Mouse (Mus musculus) intestine, embryonic 16.5 days (tissue): ENCODE data around the gene Dcbld2. TPM values are rescaled to one million over a fixed set of nuclear protein-coding genes. Genes with fewer than 3 reads are reported as not detected.

Source experiments
- ATAC-seq: fragments of 200-750 bp; cut with Nextera tagmentation; 2 replicates; pipeline ENCODE4 v1.8.0; 2017; ENCODE audit warnings: moderate TSS enrichment, moderate library complexity
- H3K27ac ChIP-seq: fragments of 300-500 bp; sonication (generic); 2 replicates; pipeline ENCODE4 v1.5.1; 2014; ENCODE audit warnings: mild to moderate bottlenecking, low read length
- H3K27me3 ChIP-seq: fragments of 300-500 bp; sonication (generic); replicated peaks from 2 replicates; pipeline ENCODE4 v1.6.1; 2014; ENCODE audit warnings: low read length, control low read depth, mixed read lengths; ENCODE audit not compliant: control insufficient read depth, insufficient read depth
- H3K36me3 ChIP-seq: fragments of 300-500 bp; sonication (generic); 2 replicates; pipeline ENCODE4 v1.6.1; 2014; ENCODE audit warnings: low read length, control low read depth; ENCODE audit not compliant: control insufficient read depth, insufficient read depth
- H3K4me1 ChIP-seq: fragments of 300-500 bp; sonication (generic); 2 replicates; pipeline ENCODE4 v1.6.1; 2014; ENCODE audit warnings: low read length, control low read depth, mixed read lengths; ENCODE audit not compliant: control insufficient read depth, insufficient read depth
- H3K4me2 ChIP-seq: fragments of 300-500 bp; sonication (generic); 2 replicates; pipeline ENCODE4 v1.6.1; 2014; ENCODE audit warnings: low read depth, low read length, control low read depth
- H3K4me3 ChIP-seq: fragments of 300-500 bp; sonication (generic); 2 replicates; pipeline ENCODE4 v1.5.1; 2014; ENCODE audit warnings: mild to moderate bottlenecking, low read length
- H3K9ac ChIP-seq: fragments of 300-500 bp; sonication (generic); 2 replicates; pipeline ENCODE4 v1.6.1; 2014; ENCODE audit warnings: low read depth, low read length
- H3K9me3 ChIP-seq: fragments of 300-500 bp; sonication (generic); 2 replicates; pipeline ENCODE4 v1.6.1; 2016; ENCODE audit warnings: low read length, control low read depth; ENCODE audit not compliant: control insufficient read depth
- WGBS: fragments of 180-500 bp; shearing (Covaris S2); extraction: QIAGEN DNeasy Blood & Tissue Kit; methylation state at CpG from one replicate; pipeline ENCODE4 v1.1.7; 2014; 5-methylcytosine and 5-hydroxymethylcytosine counted together
- polyA plus RNA-seq: library from polyadenylated mRNA; unstranded; fragments of >200 nt; fragmentation: Nextera tagmentation; extraction: Ambion mirVana; gene quantifications from 2 replicates; pipeline ENCODE4 v1.2.1, GENCODE M21; 2015

The Dcbld2 gene
- polyA plus RNA-seq, 1 experiment from 2014 or later: 2.8 TPM

- WGBS: 34% methylated on average over 7 of the region's 7 CpGs
- H3K27ac ChIP-seq: no peak overlapping the region
- H3K36me3 ChIP-seq: no peaks in the 10 kb centered on the region
- no peak overlapping the region for H3K4me2 ChIP-seq
- H3K27me3 ChIP-seq: no peaks in the 10 kb centered on the region
- ATAC-seq: no peak
- no peak overlapping the region for H3K9ac ChIP-seq
- no peaks in the 10 kb centered on the region for H3K4me1 ChIP-seq
- H3K9me3 ChIP-seq: no peaks in the 10 kb centered on the region
- H3K4me3 ChIP-seq: no peak overlapping the region
These were observed 3.6 kb upstream of the Dcbld2 start for GRCm38 (mm10) chr16:58404665-58405064.

GRCm38 (mm10) chr16:58405271-58405670 lies 3.0 kb upstream of the Dcbld2 start:
- Histone ChIP-seq H3K36me3 (no peaks in the 10 kb centered on the region), H3K27me3 (no peaks in the 10 kb centered on the region), H3K9ac (no peak overlapping the region), H3K4me2 (no peak overlapping the region), H3K4me1 (no peaks in the 10 kb centered on the region), H3K9me3 (no peaks in the 10 kb centered on the region), H3K4me3 (no peak overlapping the region), H3K27ac (no peak overlapping the region)
- ATAC-seq: no peak
- 86% methylated on average over 4 of the region's 4 CpGs for WGBS

- WGBS: under 1% methylated on average over 69 of the region's 89 CpGs
- Histone ChIP-seq H3K4me2 (peak overlapping the region; percentile 83), H3K27me3 (no peaks in the 10 kb centered on the region), H3K4me3 (peak overlapping the region; percentile 78), H3K9ac (peak overlapping the region; percentile 78), H3K9me3 (no peaks in the 10 kb centered on the region), H3K36me3 (no peaks in the 10 kb centered on the region), H3K4me1 (no peaks in the 10 kb centered on the region), H3K27ac (peak overlapping the region; percentile 70)
- peak; percentile 70 for ATAC-seq
These were observed 441 bp downstream of the Dcbld2 start for GRCm38 (mm10) chr16:58408487-58409281.

GRCm38 (mm10) chr16:58409825-58410224 lies 1.6 kb downstream of the Dcbld2 start:
- WGBS: 37% methylated on average over 7 of the region's 7 CpGs
- Histone ChIP-seq H3K4me3 (peak overlapping the region; percentile 78), H3K9ac (peak overlapping the region; percentile 78), H3K4me2 (peak overlapping the region; percentile 83), H3K36me3 (no peaks in the 10 kb centered on the region), H3K4me1 (no peaks in the 10 kb centered on the region; the same call in 1 of the 2 replicates), H3K9me3 (no peaks in the 10 kb centered on the region), H3K27ac (0 out of 2 replicates have a peak overlapping the region, but pooled peaks have one; percentile 11), H3K27me3 (no peaks in the 10 kb centered on the region)
- ATAC-seq: no peak

- no peak for ATAC-seq
These were observed 6.6 kb downstream of the Dcbld2 start for GRCm38 (mm10) chr16:58414801-58415200.

GRCm38 (mm10) chr16:58415500-58415899 lies 7.3 kb downstream of the Dcbld2 start:
- Histone ChIP-seq H3K9me3 (no peaks in the 10 kb centered on the region), H3K4me1 (peaks cover 3% of the 10 kb centered on the region), H3K9ac (no peak overlapping the region), H3K4me2 (no peak overlapping the region), H3K27ac (no peak overlapping the region), H3K27me3 (no peaks in the 10 kb centered on the region), H3K4me3 (no peak overlapping the region), H3K36me3 (no peaks in the 10 kb centered on the region)
- WGBS: 94% methylated on average over 2 of the region's 2 CpGs
- ATAC-seq: no peak

More at GRCm38 (mm10) chr16:58414801-58415200, 6.6 kb downstream of the Dcbld2 start:
- H3K27me3 ChIP-seq: no peaks in the 10 kb centered on the region
- H3K9ac ChIP-seq: no peak overlapping the region
- no peak overlapping the region for H3K4me2 ChIP-seq
- H3K27ac ChIP-seq: no peak overlapping the region
- no peak overlapping the region for H3K4me3 ChIP-seq
- H3K9me3 ChIP-seq: no peaks in the 10 kb centered on the region
- H3K4me1 ChIP-seq: peaks cover 3% of the 10 kb centered on the region
- 89% methylated on average over 4 of the region's 4 CpGs for WGBS
- H3K36me3 ChIP-seq: no peaks in the 10 kb centered on the region

GRCm38 (mm10) chr16:58421696-58422354 lies 13.6 kb downstream of the Dcbld2 start:
- H3K4me1 ChIP-seq: peaks cover 13% of the 10 kb centered on the region; the same call in 1 of the 2 replicates
- H3K9me3 ChIP-seq: no peaks in the 10 kb centered on the region
- H3K4me2 ChIP-seq: no peak overlapping the region
- no peak overlapping the region for H3K4me3 ChIP-seq
- peak; percentile 83 for ATAC-seq
- 34% methylated on average over 11 of the region's 11 CpGs for WGBS
- H3K27ac ChIP-seq: peak overlapping the region; percentile 30; the same call in 1 of the 2 replicates
- H3K36me3 ChIP-seq: no peaks in the 10 kb centered on the region
- H3K9ac ChIP-seq: no peak overlapping the region
- H3K27me3 ChIP-seq: no peaks in the 10 kb centered on the region

- H3K9me3 ChIP-seq: no peaks in the 10 kb centered on the region
- H3K36me3 ChIP-seq: no peaks in the 10 kb centered on the region
- no peak overlapping the region for H3K4me2 ChIP-seq
- no peak overlapping the region for H3K9ac ChIP-seq
- no peaks in the 10 kb centered on the region for H3K27me3 ChIP-seq
- no peak for ATAC-seq
- WGBS: 70% methylated on average over 7 of the region's 7 CpGs
- no peaks in the 10 kb centered on the region for H3K4me1 ChIP-seq
- H3K4me3 ChIP-seq: no peak overlapping the region
- H3K27ac ChIP-seq: no peak overlapping the region
These were observed 22.0 kb downstream of the Dcbld2 start for GRCm38 (mm10) chr16:58430246-58430645.

GRCm38 (mm10) chr16:58432384-58432783 lies 24.1 kb downstream of the Dcbld2 start:
- H3K27me3 ChIP-seq: no peaks in the 10 kb centered on the region

More at GRCm38 (mm10) chr16:58432384-58432783, 24.1 kb downstream of the Dcbld2 start:
- Histone ChIP-seq H3K4me3 (no peak overlapping the region), H3K27ac (no peak overlapping the region), H3K9me3 (no peaks in the 10 kb centered on the region), H3K36me3 (peaks cover 4% of the 10 kb centered on the region; the same call in 1 of the 2 replicates), H3K4me2 (no peak overlapping the region), H3K9ac (no peak overlapping the region), H3K4me1 (no peaks in the 10 kb centered on the region)
- WGBS: 98% methylated on average over 1 of the region's 1 CpGs
- ATAC-seq: no peak
